Mouse (Mus musculus) adrenal gland, postnatal 4 days (tissue): Measurements from ENCODE around the gene Trim12c. TPM values are rescaled to one million over a fixed set of nuclear protein-coding genes. Genes with fewer than 3 reads are reported as not detected.

Experiments used
- total RNA-seq, 2 experiments: library from RNA; stranded (reverse); gene quantifications; 2 replicates each; pipeline ENCODE4 v1.2.3; 2021

Trim12c gene
- total RNA-seq, 2 experiments from 2014 or later: 15.6 to 15.9 TPM

Other genes starting within 250 kb of the Trim12c start
- not detected for gene Olfr646, start 248.5 kb downstream of the Trim12c start, total RNA-seq
- not detected for gene Ubqln5, start 223.5 kb downstream of the Trim12c start, total RNA-seq
- gene Olfr643, start 216.0 kb downstream of the Trim12c start, total RNA-seq: not detected
- gene Ubqln3, start 210.1 kb downstream of the Trim12c start, total RNA-seq: not detected
- gene Ubqlnl, start 202.8 kb downstream of the Trim12c start, total RNA-seq: not detected
- not detected for gene Olfm5, start 188.5 kb downstream of the Trim12c start, total RNA-seq
- under 1 TPM in 1 of 2 experiments, not detected in 1; 0.11 TPM for gene Olfr648, start 170.0 kb downstream of the Trim12c start, total RNA-seq
- gene Olfr649, start 157.4 kb downstream of the Trim12c start, total RNA-seq: not detected
- 1 to 10 TPM; 2.1 to 2.7 TPM for gene Trim6, start 134.6 kb downstream of the Trim12c start, total RNA-seq
- gene Trim34a, start 108.9 kb downstream of the Trim12c start, total RNA-seq: 10 to 100 TPM; 11.1 to 11.7 TPM
- 1 to 10 TPM; 6.7 to 7.5 TPM for gene Trim5, start 65.3 kb downstream of the Trim12c start, total RNA-seq
- 10 to 100 TPM; 17.8 to 21.4 TPM for gene Trim12a, start 37.9 kb downstream of the Trim12c start, total RNA-seq
- 1 to 10 TPM; 1.0 to 1.2 TPM for gene Trim34b, start 23.9 kb downstream of the Trim12c start, total RNA-seq
- gene Trim30b, start 16.5 kb upstream of the Trim12c start, total RNA-seq: not detected
- gene Trim30c, start 47.5 kb upstream of the Trim12c start, total RNA-seq: under 1 TPM; 0.22 to 0.28 TPM
- gene Trim30a, start 111.8 kb upstream of the Trim12c start, total RNA-seq: 1 to 10 TPM; 4.9 to 6.5 TPM
- 1 to 10 TPM; 7.8 to 9.7 TPM for gene Trim30d, start 154.5 kb upstream of the Trim12c start, total RNA-seq
- gene Olfr651, start 196.8 kb upstream of the Trim12c start, total RNA-seq: not detected
- gene Olfr652, start 207.5 kb upstream of the Trim12c start, total RNA-seq: not detected
- gene Olfr653, start 224.0 kb upstream of the Trim12c start, total RNA-seq: not detected
- gene Olfr654, start 233.7 kb upstream of the Trim12c start, total RNA-seq: not detected
- not detected for gene Olfr655, start 248.4 kb upstream of the Trim12c start, total RNA-seq